Mouse (Mus musculus) liver, postnatal 0 days (tissue): ENCODE measurements around the gene Camk2g.

Source experiments
- CTCF ChIP-seq: sonication (generic); IDR thresholded peaks from 2 replicates; pipeline ENCODE4 v1.5.1; 2016; ENCODE audit warnings: antibody characterized with exemption, low read depth
- EP300 ChIP-seq: IDR thresholded peaks from 2 replicates; pipeline ENCODE4 v1.6.1; 2016; ENCODE audit warnings: antibody characterized with exemption, low read depth, mild to moderate bottlenecking

DNA sequence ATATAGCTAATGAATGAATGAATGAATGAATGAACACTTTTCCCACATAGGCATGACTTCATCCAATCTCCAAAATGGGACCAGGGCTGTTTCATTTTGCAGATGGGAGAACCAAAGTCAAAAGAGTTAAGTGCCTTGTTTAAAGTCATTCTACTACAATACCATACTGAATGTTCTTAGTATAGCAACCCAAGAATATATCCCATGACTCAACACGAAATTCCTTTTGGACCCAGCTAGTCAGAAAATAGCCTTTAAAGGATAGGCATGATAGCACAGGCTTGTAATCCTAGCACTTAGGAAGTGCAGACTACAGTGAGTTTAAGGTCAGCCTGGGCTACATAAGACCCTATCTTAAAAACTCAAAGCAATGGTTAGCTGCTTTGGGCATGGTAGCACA, 38.0 kb upstream of the Camk2g start:
- TF ChIP-seq EP300 (no peak), CTCF (no peak)
